Mouse (Mus musculus) liver, adult 2 months (tissue): ENCODE measurements around the gene Dclk1. TPM values are rescaled to one million over a fixed set of nuclear protein-coding genes. Genes with fewer than 3 reads are reported as not detected.

Experiments
- DNase-seq: peaks from one replicate; pipeline ENCODE4 v3.0.0-alpha.2; 2011; ENCODE audit warnings: low read depth, low spot score; ENCODE audit errors: extremely low read depth
- H3K27ac ChIP-seq: fragments of 200-500 bp; replicated peaks from 2 replicates; pipeline ENCODE4 v1.5.1; 2012; ENCODE audit warnings: low read depth, mild to moderate bottlenecking, control low read depth, inconsistent platforms, low read length; ENCODE audit not compliant: insufficient read depth
- H3K27me3 ChIP-seq: fragments of 200-500 bp; 2 replicates; pipeline ENCODE4 v1.6.1; 2012; ENCODE audit warnings: mild to moderate bottlenecking, moderate library complexity, low read length, inconsistent platforms; ENCODE audit not compliant: control insufficient read depth, insufficient read depth
- H3K36me3 ChIP-seq: fragments of 200-500 bp; 2 replicates; pipeline ENCODE4 v1.6.1; 2012; ENCODE audit warnings: low read length, inconsistent platforms; ENCODE audit not compliant: control insufficient read depth, insufficient read depth
- H3K4me1 ChIP-seq: fragments of 200-500 bp; 2 replicates; pipeline ENCODE4 v1.6.1; 2011; ENCODE audit warnings: low read length; ENCODE audit not compliant: control insufficient read depth, insufficient read depth
- H3K4me3 ChIP-seq: fragments of 200-500 bp; 2 replicates; pipeline ENCODE4 v1.5.1; 2011; ENCODE audit warnings: low read depth, mild to moderate bottlenecking, control low read depth, low read length, moderate library complexity; ENCODE audit not compliant: insufficient read depth
- H3K79me2 ChIP-seq: fragments of 200-500 bp; 2 replicates; pipeline ENCODE4 v1.6.1; 2012; ENCODE audit warnings: inconsistent platforms, mild to moderate bottlenecking, low read length, moderate library complexity; ENCODE audit not compliant: control insufficient read depth, insufficient read depth
- H3K9ac ChIP-seq: fragments of 200-500 bp; 2 replicates; pipeline ENCODE4 v1.6.1; 2012; ENCODE audit warnings: low read depth, mild to moderate bottlenecking, control low read depth, inconsistent platforms, low read length
- CTCF ChIP-seq: fragments of 200-500 bp; IDR thresholded peaks from 2 replicates; pipeline ENCODE4 v1.5.1; 2011; ENCODE audit warnings: low read depth, low read length, control low read depth
- POLR2A ChIP-seq: fragments of 200-500 bp; IDR thresholded peaks from 2 replicates; pipeline ENCODE4 v1.6.1; 2011; ENCODE audit warnings: low read length, control low read depth; ENCODE audit not compliant: insufficient read depth; ENCODE audit errors: extremely low read depth
- WGBS: fragments of 180-500 bp; shearing (Covaris S2); methylation state at CpG from one replicate; pipeline ENCODE4 v1.1.7; 2018; 5-methylcytosine and 5-hydroxymethylcytosine counted together
- polyA plus RNA-seq: library from polyadenylated mRNA; depleted of rRNA; stranded (reverse); fragments of >200 nt; gene quantifications from 2 replicates; pipeline ENCODE4 v1.2.3, GENCODE M21; 2012
- total RNA-seq: library from RNA; depleted of rRNA; stranded (reverse); fragments of >200 nt; gene quantifications from 2 replicates; pipeline ENCODE4 v1.2.3, GENCODE M21; 2014

The Dclk1 gene
- total and polyA plus RNA-seq, 2 experiments, result 0.46 TPM; not detected in 1

DNA sequence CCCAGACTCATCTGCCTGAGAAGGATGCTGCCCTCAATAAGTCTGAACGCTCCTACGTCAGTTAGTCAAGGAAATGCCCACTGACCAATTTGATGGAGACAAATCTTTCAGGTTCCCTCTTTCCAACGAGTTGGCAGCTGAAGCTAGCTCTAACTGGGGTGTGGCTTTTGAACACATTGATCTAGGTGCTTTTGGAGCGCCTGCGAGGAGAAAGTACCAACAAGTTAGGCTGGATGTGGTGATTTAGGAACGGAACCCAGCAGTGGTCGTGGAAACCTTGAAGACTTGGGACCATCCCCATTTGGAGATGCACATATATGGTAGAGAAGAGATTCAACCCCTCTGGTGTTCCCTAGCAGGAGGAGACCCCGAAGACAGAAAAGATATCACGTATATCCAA, 303.8 kb downstream of the Dclk1 start:
- DNase-seq, result no peak
- Histone ChIP-seq H3K27ac (no peak overlapping the region), H3K4me1 (no peaks in the 10 kb centered on the region), H3K36me3 (no peaks in the 10 kb centered on the region), H3K4me3 (no peak overlapping the region), H3K79me2 (no peaks in the 10 kb centered on the region), H3K27me3 (no peaks in the 10 kb centered on the region), H3K9ac (no peak overlapping the region)
- 89% methylated on average over 9 of the region's 9 CpGs for WGBS
- TF ChIP-seq CTCF (no peak), POLR2A (no peak)

DNA sequence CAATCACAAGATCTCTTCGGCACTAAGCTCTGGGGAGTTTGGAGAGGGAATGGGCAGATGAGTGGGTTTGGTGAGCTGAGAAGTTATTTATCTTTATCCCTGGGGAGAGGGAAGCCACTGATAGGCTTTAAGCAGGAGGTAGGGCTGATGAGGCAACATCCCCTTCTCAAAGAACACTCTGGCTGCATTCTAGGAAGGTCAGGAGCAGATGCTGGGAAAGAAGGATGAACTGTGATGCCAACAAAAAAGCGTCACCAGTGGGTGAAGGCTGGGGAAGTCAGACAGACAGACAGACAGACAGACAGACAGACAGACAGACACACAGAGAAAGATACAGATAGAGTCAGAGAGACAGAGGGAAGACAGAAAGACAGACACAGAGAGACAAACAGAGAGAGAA, 304.9 kb downstream of the Dclk1 start:
- no peak overlapping the region for H3K9ac ChIP-seq
- H3K27ac ChIP-seq, result no peak overlapping the region
- DNase-seq, result no peak
- 57% methylated on average over 2 of the region's 2 CpGs for WGBS
- TF ChIP-seq CTCF (no peak), POLR2A (no peak)
- no peaks in the 10 kb centered on the region for H3K36me3 ChIP-seq
- no peak overlapping the region for H3K4me3 ChIP-seq
- no peaks in the 10 kb centered on the region for H3K27me3 ChIP-seq
- H3K4me1 ChIP-seq, result no peaks in the 10 kb centered on the region
- H3K79me2 ChIP-seq, result no peaks in the 10 kb centered on the region

DNA sequence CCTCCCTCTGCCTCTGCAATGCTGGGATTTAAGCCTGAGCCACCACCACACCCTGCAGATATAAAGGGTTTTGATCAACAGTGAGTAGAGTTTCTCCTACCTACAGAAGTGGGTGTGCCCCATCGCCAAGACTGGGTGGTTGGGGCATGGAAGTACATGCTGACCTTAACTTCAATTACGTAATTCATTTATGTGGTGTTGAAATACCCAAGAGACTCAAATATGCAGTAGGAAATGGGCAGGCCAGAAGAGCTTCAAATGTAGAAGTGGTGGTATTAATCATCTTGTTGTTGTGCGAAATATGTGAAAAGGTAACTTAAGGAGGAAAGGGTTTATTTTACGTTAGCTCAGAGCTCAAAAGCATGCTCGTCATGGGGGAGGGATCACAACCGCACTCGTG, 307.2 kb downstream of the Dclk1 start:
- no peaks in the 10 kb centered on the region for H3K27me3 ChIP-seq
- no peak for DNase-seq
- WGBS, result 73% methylated on average over 7 of the region's 7 CpGs
- H3K4me3 ChIP-seq, result no peak overlapping the region
- no peaks in the 10 kb centered on the region for H3K79me2 ChIP-seq
- no peak overlapping the region for H3K9ac ChIP-seq
- no peak overlapping the region for H3K27ac ChIP-seq
- TF ChIP-seq POLR2A (no peak), CTCF (no peak)
- H3K4me1 ChIP-seq, result no peaks in the 10 kb centered on the region
- H3K36me3 ChIP-seq, result no peaks in the 10 kb centered on the region

DNA sequence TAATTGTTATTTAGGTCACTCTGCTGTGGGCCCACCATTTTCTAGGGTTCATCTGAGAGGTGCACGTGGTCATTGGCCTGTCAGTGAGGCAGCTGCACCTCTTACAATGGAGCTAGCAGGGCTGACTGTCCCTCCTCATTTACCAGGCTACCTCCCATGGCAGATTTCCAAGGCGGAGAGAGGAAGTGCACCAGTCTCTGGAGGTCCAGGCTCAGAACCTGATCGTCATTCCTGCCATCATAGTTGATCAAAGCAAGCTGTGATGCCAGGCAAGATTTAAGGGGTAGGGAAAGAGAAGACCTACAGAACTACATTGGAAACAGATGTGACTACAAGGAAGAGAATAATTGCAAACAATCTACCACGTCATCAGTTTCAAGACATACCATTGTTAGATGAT, 308.8 kb downstream of the Dclk1 start:
- Histone ChIP-seq H3K4me3 (no peak overlapping the region), H3K4me1 (no peaks in the 10 kb centered on the region), H3K9ac (no peak overlapping the region), H3K36me3 (no peaks in the 10 kb centered on the region), H3K27me3 (no peaks in the 10 kb centered on the region), H3K79me2 (no peaks in the 10 kb centered on the region), H3K27ac (no peak overlapping the region)
- no peak for DNase-seq
- TF ChIP-seq CTCF (no peak), POLR2A (no peak)
- 79% methylated on average over 4 of the region's 4 CpGs for WGBS

DNA sequence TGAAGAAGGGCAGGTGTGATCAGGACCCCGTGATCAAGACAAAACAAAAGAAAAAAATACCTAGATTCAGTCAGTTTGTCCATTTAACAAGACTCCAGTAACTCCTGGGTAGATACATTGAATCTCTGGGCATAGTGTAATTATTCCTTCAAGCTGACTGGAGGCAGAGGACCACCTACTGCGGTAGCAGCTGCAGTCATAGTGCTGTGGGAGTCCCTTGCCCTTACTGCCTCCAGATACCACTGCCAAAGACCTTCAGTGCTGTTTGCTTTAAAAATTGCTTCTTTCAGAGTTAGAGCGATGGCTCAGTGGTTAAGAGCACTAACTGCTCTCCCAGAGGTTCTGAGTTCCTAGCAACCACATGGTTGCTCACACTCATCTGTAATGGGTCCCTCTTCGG, 309.7 kb downstream of the Dclk1 start:
- Histone ChIP-seq H3K36me3 (no peaks in the 10 kb centered on the region), H3K4me1 (no peaks in the 10 kb centered on the region), H3K79me2 (no peaks in the 10 kb centered on the region), H3K27me3 (no peaks in the 10 kb centered on the region), H3K27ac (no peak overlapping the region), H3K9ac (no peak overlapping the region), H3K4me3 (no peak overlapping the region)
- DNase-seq, result no peak
- no peak for TF ChIP-seq CTCF
- no peak for TF ChIP-seq POLR2A
- 88% methylated on average over 4 of the region's 4 CpGs for WGBS

DNA sequence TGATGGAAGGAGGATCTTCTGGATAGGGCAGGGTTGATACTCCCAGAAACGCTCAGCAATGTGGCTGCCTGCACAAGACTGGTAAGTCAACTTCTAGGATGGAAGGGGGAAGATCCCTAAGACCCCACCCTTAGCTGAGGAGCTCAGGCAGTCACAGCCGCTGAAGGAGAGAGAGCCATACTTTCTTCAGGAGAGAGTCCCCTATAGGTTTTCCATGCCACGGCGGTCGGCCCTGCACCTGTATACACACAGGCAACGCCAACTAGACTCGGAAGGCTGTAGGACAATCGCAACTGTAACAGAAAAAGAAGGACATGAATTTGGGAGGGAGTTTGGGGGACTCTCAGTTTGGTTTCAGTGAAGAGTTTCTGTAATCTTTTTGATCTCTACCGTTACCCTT, 310.9 kb downstream of the Dclk1 start:
- no peaks in the 10 kb centered on the region for H3K27me3 ChIP-seq
- H3K27ac ChIP-seq, result no peak overlapping the region
- no peaks in the 10 kb centered on the region for H3K36me3 ChIP-seq
- H3K4me1 ChIP-seq, result no peaks in the 10 kb centered on the region
- WGBS, result 90% methylated on average over 9 of the region's 9 CpGs
- H3K4me3 ChIP-seq, result no peak overlapping the region
- no peaks in the 10 kb centered on the region for H3K79me2 ChIP-seq
- no peak for DNase-seq
- TF ChIP-seq POLR2A (no peak), CTCF (no peak)
- no peak overlapping the region for H3K9ac ChIP-seq
